Mouse (Mus musculus) granulocyte monocyte progenitor cell, adult 5-6 weeks (primary cell): Measurements from ENCODE around the gene Gm5767. TPM values are rescaled to one million over a fixed set of nuclear protein-coding genes. Genes with fewer than 3 reads are reported as not detected.
"Not testable (repeated sequence)": the region's sequence is repeated elsewhere in the genome, so short reads cannot be mapped to it uniquely, and the experiment has no call there.

Source experiments
- ATAC-seq: replicated peaks from 2 replicates; pipeline ENCODE4 v1.8.0; 2016; ENCODE audit warnings: mild to moderate bottlenecking, moderate TSS enrichment, inconsistent platforms; ENCODE audit not compliant: poor library complexity, severe bottlenecking
- total RNA-seq, 2 experiments: library from RNA; stranded (forward) in 1 of 2; stranded (reverse) in 1 of 2; fragments of 200-712, 200-1000 nt in 1 of 2; fragments of >200 nt in 1 of 2; fragmentation: Nextera tagmentation in 1 of 2; gene quantifications; 2 replicates each; pipeline ENCODE4 v1.2.3; 2014 to 2017

Gene Gm5767
- total RNA-seq, 2 experiments from 2014 or later: not detected

DNA sequence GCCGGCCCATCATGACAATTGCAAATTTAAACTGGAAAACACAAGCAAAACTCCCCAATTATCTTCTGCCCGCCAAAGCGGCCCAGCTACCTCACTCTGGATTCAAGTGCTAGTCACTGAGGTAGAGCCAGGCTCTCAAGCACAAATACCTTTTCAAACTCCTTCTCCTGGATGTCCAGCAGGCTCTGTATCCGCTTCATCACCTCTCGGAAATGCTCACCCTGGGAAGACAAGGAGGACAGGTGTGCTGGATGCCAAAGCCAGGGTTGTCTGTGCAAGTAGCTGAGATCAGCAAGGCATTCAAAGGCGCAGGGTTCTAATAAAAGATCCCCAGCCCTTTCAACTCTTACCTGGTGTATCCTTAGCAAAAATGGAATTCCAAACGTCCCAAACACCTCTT is 10.6 kb downstream of the Gm5767 start:
- ATAC-seq: no peak

DNA sequence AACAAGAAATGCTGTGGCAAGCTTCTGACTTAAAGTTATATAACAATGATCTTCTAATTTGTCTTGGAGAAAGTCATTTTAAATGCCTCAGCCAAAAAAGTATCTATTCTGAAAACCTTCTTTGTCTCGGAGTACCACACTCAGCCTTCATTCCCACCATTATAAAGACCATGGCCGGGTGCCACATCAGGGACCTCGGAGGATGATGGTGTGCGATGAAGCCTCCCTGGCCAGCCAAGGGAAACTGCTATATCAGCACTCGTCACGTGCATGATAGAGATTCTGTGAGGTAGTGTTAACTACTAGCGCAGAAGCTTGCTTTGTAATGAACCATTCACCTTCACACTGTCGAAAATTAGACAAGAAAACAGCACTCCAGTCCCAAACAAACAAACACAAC is 19.0 kb downstream of the Gm5767 start:
- no peak for ATAC-seq

GRCm38 (mm10) chr16:8700586-8700985 is 20.0 kb downstream of the Gm5767 start:
- ATAC-seq: no peak

- no peak for ATAC-seq
Measured at GRCm38 (mm10) chr16:8711998-8712397, 31.4 kb downstream of the Gm5767 start.

- ATAC-seq: no peak
Measured at GRCm38 (mm10) chr16:8714851-8715250, 34.3 kb downstream of the Gm5767 start.

DNA sequence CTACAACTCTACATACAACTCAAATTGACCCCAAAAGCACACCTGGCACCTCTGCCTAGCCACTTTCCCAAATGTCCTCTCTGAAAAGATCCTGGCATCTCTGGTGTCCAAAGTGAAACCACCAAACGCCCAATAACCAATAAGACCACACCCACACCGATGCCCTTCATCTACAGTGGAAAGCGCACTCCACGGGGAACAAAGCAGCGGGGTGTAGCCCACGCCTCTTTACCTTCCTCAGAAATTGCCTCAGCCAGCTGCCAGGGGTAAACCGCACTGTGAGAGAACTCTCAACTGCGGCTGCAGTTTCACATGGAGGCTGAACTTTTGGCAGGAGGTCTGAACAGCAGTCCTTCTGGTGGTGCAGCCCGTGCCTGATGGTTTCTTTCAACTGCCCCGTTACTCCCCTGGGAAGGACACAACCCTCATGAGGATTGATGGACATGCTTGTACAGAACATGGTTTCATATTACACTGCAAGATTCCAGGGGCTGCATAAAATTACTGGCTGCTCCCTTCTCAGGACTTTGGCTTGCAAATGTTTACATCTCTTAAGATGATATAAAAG is 35.0 kb downstream of the Gm5767 start:
- ATAC-seq: no peak

DNA sequence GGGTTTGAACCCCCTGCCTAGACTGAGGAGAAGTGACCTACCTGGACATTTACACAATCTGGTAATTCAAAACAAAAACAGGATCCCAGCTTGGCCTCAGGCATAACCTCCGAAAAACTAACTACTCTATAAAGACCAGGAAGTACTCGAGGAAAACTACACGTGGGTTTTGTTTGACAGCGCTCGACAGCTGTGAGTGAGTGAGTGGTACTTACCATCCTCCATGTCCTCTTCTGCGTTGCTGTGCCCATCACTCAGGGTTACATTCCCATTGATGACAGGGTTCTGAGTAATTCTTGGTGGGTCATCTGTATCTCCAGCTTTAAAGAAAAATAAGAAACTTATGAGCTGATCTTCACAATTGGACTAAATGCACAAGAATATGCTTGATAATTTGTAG is 35.7 kb downstream of the Gm5767 start:
- ATAC-seq: no peak

GRCm38 (mm10) chr16:8717744-8718143 is 37.2 kb downstream of the Gm5767 start:
- peak; percentile 54; the same call in 1 of the 2 replicates for ATAC-seq

GRCm38 (mm10) chr16:8720447-8720846 is 39.9 kb downstream of the Gm5767 start:
- ATAC-seq: no peak

DNA sequence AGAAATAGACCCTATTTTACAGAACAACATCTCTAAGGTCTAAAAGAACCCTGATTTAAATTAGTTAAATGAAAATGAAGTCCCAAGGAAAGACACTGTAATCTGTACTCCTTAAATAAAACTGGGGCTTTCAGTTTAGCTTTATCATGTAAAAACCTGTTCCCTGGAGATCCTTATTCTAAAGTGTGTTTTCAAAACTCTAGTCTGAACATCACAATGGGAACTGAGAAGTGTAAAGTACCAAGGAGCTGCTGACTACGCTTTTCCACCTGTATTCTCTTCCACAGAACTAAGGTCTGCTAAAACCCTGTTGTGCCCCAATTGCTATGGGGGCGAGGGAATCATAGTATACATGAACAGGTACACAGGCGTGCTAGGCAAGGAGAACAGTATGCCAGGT is 43.5 kb downstream of the Gm5767 start:
- no peak for ATAC-seq

GRCm38 (mm10) chr16:8725807-8726206 is 45.2 kb downstream of the Gm5767 start:
- 0 out of 2 replicates have a peak, but pooled peaks have one; percentile 29 for ATAC-seq

DNA sequence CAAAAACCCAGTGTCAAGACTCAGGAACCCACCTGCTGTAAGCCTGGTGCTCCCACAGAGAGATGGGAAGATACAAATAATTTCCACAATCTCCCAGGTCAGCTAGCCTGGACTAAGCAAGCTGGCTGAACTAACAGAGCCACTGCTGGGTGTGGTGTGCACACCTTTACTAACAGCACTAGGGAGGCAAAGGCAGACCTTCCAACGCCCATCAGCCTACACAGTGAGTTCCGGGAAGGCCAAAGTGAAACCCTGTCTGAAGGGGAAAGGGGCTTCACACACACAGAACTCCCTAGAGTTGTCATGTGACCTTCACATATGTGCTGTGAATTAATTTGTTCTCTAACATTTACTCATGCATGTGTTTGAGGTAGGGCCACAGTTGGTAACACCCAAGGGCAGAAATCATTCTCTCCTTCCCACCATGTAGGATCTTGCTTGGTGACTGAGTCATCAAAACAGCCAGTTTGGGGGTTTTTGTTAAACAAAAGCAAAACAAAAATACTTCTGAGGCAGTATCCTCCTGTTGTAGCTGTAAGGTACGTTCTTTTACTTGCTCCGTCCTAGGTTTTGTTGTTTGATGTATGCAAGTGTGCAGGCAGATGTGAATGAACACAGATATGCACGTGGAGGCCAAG is 47.7 kb downstream of the Gm5767 start:
- no peak for ATAC-seq

- ATAC-seq: no peak
Measured at GRCm38 (mm10) chr16:8731630-8732029, 51.1 kb downstream of the Gm5767 start.

GRCm38 (mm10) chr16:8732450-8732849 is 51.9 kb downstream of the Gm5767 start:
- ATAC-seq: not testable (repeated sequence)

Other genes starting within 250 kb of the Gm5767 start
- gene Mettl22, start 210.0 kb upstream of the Gm5767 start, total RNA-seq (2014; fragmentation: Nextera tagmentation): 23.8 and 25.0 TPM in 2 replicates
- 10.3 and 11.5 TPM in 2 replicates for gene Mettl22, start 210.0 kb upstream of the Gm5767 start, total RNA-seq (2017)
- not detected in 2 replicates for gene Abat, start 167.3 kb upstream of the Gm5767 start, total RNA-seq (2014; fragmentation: Nextera tagmentation)
- not detected in 2 replicates for gene Abat, start 167.3 kb upstream of the Gm5767 start, total RNA-seq (2017)
- gene Pmm2, start 43.1 kb upstream of the Gm5767 start, total RNA-seq (2014; fragmentation: Nextera tagmentation): 59.0 and 70.4 TPM in 2 replicates
- gene Pmm2, start 43.1 kb upstream of the Gm5767 start, total RNA-seq (2017): 45.5 and 59.1 TPM in 2 replicates
- gene Tmem186, start 43.1 kb upstream of the Gm5767 start, total RNA-seq (2014; fragmentation: Nextera tagmentation): 9.1 and 10.4 TPM in 2 replicates
- gene Tmem186, start 43.1 kb upstream of the Gm5767 start, total RNA-seq (2017): 13.9 and 21.9 TPM in 2 replicates
- gene Carhsp1, start 8.6 kb upstream of the Gm5767 start, total RNA-seq (2014; fragmentation: Nextera tagmentation): 4.0 and 9.1 TPM in 2 replicates
- gene Carhsp1, start 8.6 kb upstream of the Gm5767 start, total RNA-seq (2017): 3.9 and 6.2 TPM in 2 replicates
- gene Usp7, start 111.5 kb downstream of the Gm5767 start, total RNA-seq (2014; fragmentation: Nextera tagmentation): 130 and 144 TPM in 2 replicates
- gene Usp7, start 111.5 kb downstream of the Gm5767 start, total RNA-seq (2017): 142 and 158 TPM in 2 replicates
- 39.6 and 41.3 TPM in 2 replicates for gene 1810013L24Rik, start 149.3 kb downstream of the Gm5767 start, total RNA-seq (2014; fragmentation: Nextera tagmentation)
- 37.1 and 53.9 TPM in 2 replicates for gene 1810013L24Rik, start 149.3 kb downstream of the Gm5767 start, total RNA-seq (2017)